Mouse (Mus musculus) hindbrain, postnatal 0 days (tissue): Measurements from ENCODE around the gene Gm21887. TPM values are rescaled to one million over a fixed set of nuclear protein-coding genes. Genes with fewer than 3 reads are reported as not detected.
A peak's percentile ranks its signal among the peaks of the same experiment; 100 is the strongest.
"Not testable (repeated sequence)": the region's sequence is repeated elsewhere in the genome, so short reads cannot be mapped to it uniquely, and the experiment has no call there.

Experiments used
- ATAC-seq: fragments of 200-750 bp; cut with Nextera tagmentation; 2 replicates; pipeline ENCODE4 v1.8.0; 2017; ENCODE audit warnings: mild to moderate bottlenecking, moderate TSS enrichment, moderate library complexity
- DNase-seq: peaks from one replicate; pipeline ENCODE4 v3.0.0-alpha.2; 2015; ENCODE audit warnings: low spot score
- H3K27ac ChIP-seq: fragments of 300-500 bp; sonication (generic); 2 replicates; pipeline ENCODE4 v1.5.1; 2014; ENCODE audit warnings: mild to moderate bottlenecking
- H3K27me3 ChIP-seq: fragments of 300-500 bp; sonication (generic); 2 replicates; pipeline ENCODE4 v1.6.1; 2014; ENCODE audit warnings: low read length, mixed read lengths; ENCODE audit not compliant: insufficient read depth
- H3K36me3 ChIP-seq: fragments of 300-500 bp; sonication (generic); 2 replicates; pipeline ENCODE4 v1.6.1; 2014; ENCODE audit warnings: low read length, mixed read lengths; ENCODE audit not compliant: insufficient read depth
- H3K4me1 ChIP-seq: fragments of 300-500 bp; sonication (generic); 2 replicates; pipeline ENCODE4 v1.6.1; 2014; ENCODE audit warnings: antibody characterized with exemption, low read length, mixed read lengths; ENCODE audit not compliant: insufficient read depth
- H3K4me2 ChIP-seq: fragments of 300-500 bp; sonication (generic); 2 replicates; pipeline ENCODE4 v1.6.1; 2014; ENCODE audit warnings: low read depth, mild to moderate bottlenecking, low read length, moderate library complexity, mixed read lengths
- H3K4me3 ChIP-seq: fragments of 300-500 bp; sonication (generic); 2 replicates; pipeline ENCODE4 v1.5.1; 2014; ENCODE audit warnings: low read length
- H3K9ac ChIP-seq: fragments of 300-500 bp; sonication (generic); replicated peaks from 2 replicates; pipeline ENCODE4 v1.6.1; 2014; ENCODE audit warnings: mild to moderate bottlenecking, low read length, moderate library complexity, mixed read lengths
- H3K9me3 ChIP-seq: fragments of 300-500 bp; sonication (generic); 2 replicates; pipeline ENCODE4 v1.6.1; 2016; ENCODE audit warnings: low read length, mixed read lengths
- CTCF ChIP-seq: IDR thresholded peaks from 2 replicates; pipeline ENCODE4 v1.5.1; 2016; ENCODE audit warnings: antibody characterized with exemption, control low read depth, low read depth
- whole genome bisulfite sequencing: fragments of 180-500 bp; shearing (Covaris S2); extraction: QIAGEN DNeasy Blood & Tissue Kit; methylation state at CpG from one replicate; pipeline ENCODE4 v1.1.7; 2014; 5-methylcytosine and 5-hydroxymethylcytosine counted together
- polyA plus RNA-seq: library from polyadenylated mRNA; unstranded; fragments of >200 nt; fragmentation: Nextera tagmentation; extraction: Ambion mirVana; gene quantifications from 2 replicates; pipeline ENCODE4 v1.2.1, GENCODE M21; 2015
- total RNA-seq: library from RNA; depleted of rRNA; stranded (reverse); fragments of >200 nt; gene quantifications from 2 replicates; pipeline ENCODE4 v1.2.3, GENCODE M21; 2014

The Gm21887 gene
- total and polyA plus RNA-seq, 2 experiments from 2014 or later, result 8.3 to 194 TPM

GRCm38 (mm10) chrX:169980809-169981289 lies 28.6 kb upstream of the Gm21887 start:
- ATAC-seq (no peak), DNase-seq (peak; percentile 25)
- TF ChIP-seq CTCF, result no peak
- Histone ChIP-seq H3K4me2 (no peak overlapping the region), H3K36me3 (no peaks in the 10 kb centered on the region), H3K27ac (no peak overlapping the region), H3K9me3 (peaks cover 3% of the 10 kb centered on the region; the same call in 1 of the 2 replicates), H3K9ac (no peak overlapping the region), H3K27me3 (peaks cover 15% of the 10 kb centered on the region; the same call in 1 of the 2 replicates), H3K4me3 (no peak overlapping the region), H3K4me1 (no peaks in the 10 kb centered on the region)
- WGBS, result 53% methylated on average over 12 of the region's 12 CpGs

DNA sequence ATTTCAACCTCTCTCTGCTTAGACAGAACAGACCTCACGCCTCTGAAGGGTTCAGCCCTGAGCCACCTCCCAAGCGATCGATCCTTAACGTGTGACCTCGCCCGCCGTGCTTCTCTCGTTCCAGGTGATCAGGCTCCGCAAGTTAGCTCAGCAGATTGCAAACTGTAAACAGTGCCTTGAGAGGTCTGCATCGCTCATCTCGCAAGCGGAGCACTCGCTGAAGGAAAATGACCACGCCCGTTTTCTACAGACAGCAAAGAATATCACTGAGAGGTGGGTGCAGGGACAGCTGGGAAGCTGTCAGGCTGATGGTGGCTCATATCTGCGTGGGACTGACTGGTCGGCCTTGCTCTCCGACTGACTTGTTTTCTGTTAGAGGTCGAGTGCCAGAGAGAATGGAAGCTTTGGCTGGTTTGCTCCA lies 27.7 kb upstream of the Gm21887 start:
- peak; percentile 9 for DNase-seq

DNA sequence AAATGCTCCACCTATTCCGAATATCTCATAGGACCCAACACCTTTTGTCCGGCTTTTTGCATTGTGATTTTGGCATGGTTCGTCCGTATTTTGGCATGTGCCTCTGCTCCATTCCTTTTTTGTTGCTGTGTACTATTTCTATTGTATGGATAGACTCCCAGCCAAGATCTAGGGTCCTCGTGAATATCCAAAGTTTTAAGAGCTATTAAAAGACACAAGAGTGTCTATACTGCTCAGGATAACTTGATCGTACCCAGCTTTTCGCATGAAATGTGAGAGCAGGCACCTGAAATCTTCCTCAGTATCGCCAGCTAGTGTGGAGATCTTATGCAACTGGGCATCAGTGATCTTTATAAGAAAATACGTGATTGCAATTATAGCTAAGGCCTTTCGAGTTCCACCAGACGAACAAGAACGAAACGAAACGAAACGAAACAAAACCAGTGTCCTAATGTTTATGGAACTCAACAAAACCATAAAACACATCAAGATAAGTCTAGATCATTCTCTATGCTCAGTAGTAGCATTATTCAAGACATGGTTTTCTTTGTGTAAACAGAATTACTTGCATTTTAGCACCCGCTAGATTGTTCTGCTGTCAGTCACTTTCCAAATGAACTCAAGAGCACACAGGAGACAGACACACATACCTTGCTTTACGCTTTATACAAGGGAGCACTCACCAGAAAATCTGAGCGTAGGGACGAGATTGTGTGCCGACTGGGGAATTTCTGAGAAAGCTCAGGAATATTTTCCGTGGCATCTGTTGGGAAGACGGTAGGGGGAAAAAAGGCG lies 26.7 kb upstream of the Gm21887 start:
- not testable (repeated sequence) for ATAC-seq, H3K4me2 ChIP-seq, H3K36me3 ChIP-seq, H3K4me1 ChIP-seq, H3K4me3 ChIP-seq, H3K27ac ChIP-seq, H3K9me3 ChIP-seq, H3K9ac ChIP-seq
- 57% methylated on average over 23 of the region's 23 CpGs for WGBS
- peaks cover 15% of the 10 kb centered on the region; the same call in 1 of the 2 replicates for H3K27me3 ChIP-seq
- peak; percentile 16 for DNase-seq

More for the DNA sequence above, 27.7 kb upstream of the Gm21887 start:
- not testable (repeated sequence) for H3K4me3 ChIP-seq, ATAC-seq, H3K4me1 ChIP-seq, H3K36me3 ChIP-seq, H3K27ac ChIP-seq, H3K4me2 ChIP-seq, H3K9me3 ChIP-seq, H3K9ac ChIP-seq
- peaks cover 15% of the 10 kb centered on the region; the same call in 1 of the 2 replicates for H3K27me3 ChIP-seq
- WGBS, result 57% methylated on average over 19 of the region's 19 CpGs

- not testable (repeated sequence) for H3K4me1 ChIP-seq, H3K4me3 ChIP-seq, H3K9me3 ChIP-seq, H3K9ac ChIP-seq, H3K27ac ChIP-seq, ATAC-seq, H3K36me3 ChIP-seq, H3K4me2 ChIP-seq
- WGBS, result 59% methylated on average over 19 of the region's 19 CpGs
- H3K27me3 ChIP-seq, result peaks cover 15% of the 10 kb centered on the region; the same call in 1 of the 2 replicates
- peak; percentile 12 for DNase-seq
These were observed 25.9 kb upstream of the Gm21887 start for GRCm38 (mm10) chrX:169983401-169984165.

DNA sequence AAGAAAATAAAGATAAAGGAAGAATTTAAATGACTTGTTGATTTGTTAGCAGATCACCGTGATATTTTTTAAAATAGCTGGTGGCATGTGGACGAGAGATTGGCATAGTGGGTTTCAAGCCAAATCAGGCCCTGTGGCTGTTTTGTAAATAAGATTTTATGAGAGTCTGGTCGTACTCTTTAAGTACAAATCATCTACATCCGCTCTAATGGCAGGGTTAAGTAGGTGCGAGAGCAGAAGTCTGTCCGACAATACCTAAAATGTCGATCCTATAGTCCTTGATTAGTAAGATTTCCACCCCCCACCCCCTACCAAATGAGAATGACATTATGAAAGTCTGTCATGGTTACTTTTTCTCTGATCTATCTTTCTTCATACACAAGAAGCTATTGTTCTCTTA lies 25.1 kb upstream of the Gm21887 start:
- Histone ChIP-seq H3K9me3 (peaks cover 12% of the 10 kb centered on the region), H3K27me3 (peaks cover 15% of the 10 kb centered on the region; the same call in 1 of the 2 replicates)
- not testable (repeated sequence) for H3K4me2 ChIP-seq, H3K27ac ChIP-seq, H3K36me3 ChIP-seq, H3K4me3 ChIP-seq, H3K9ac ChIP-seq, ATAC-seq, H3K4me1 ChIP-seq
- DNase-seq, result peak; percentile 2
- WGBS, result 73% methylated on average over 7 of the region's 7 CpGs

GRCm38 (mm10) chrX:169984853-169985252 lies 24.6 kb upstream of the Gm21887 start:
- not testable (repeated sequence) for H3K4me3 ChIP-seq, H3K27ac ChIP-seq, H3K4me1 ChIP-seq, H3K4me2 ChIP-seq, H3K36me3 ChIP-seq, H3K9ac ChIP-seq, ATAC-seq
- peak; percentile 3 for DNase-seq
- peaks cover 12% of the 10 kb centered on the region for H3K9me3 ChIP-seq
- WGBS, result 75% methylated on average over 21 of the region's 21 CpGs
- peaks cover 15% of the 10 kb centered on the region; the same call in 1 of the 2 replicates for H3K27me3 ChIP-seq

DNA sequence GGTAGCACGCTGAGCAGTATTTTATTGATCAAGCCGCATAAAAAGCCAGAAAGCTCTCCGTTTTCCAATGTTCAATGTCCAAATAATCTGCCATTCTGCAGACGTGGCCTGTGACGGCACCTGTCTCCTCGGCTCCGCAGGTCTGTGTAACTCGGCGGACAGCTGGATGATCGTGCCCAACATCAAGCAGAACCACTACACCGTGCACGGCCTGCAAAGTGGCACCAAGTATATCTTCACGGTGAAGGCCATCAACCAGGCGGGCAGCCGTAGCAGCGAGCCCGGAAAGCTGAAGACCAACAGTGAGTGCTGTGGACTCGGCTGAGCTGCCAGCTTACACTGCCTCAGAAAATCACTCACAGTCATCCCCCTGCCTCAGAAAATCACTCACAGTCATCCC lies 23.7 kb upstream of the Gm21887 start:
- H3K4me2 ChIP-seq, H3K27ac ChIP-seq, ATAC-seq, H3K4me1 ChIP-seq, H3K4me3 ChIP-seq, H3K9ac ChIP-seq, H3K36me3 ChIP-seq: not testable (repeated sequence)
- WGBS, result 77% methylated on average over 18 of the region's 18 CpGs
- Histone ChIP-seq H3K9me3 (peaks cover 16% of the 10 kb centered on the region), H3K27me3 (peaks cover 12% of the 10 kb centered on the region; the same call in 1 of the 2 replicates)
- DNase-seq, result peak; percentile 5

GRCm38 (mm10) chrX:169986519-169987367 lies 22.7 kb upstream of the Gm21887 start:
- Histone ChIP-seq H3K4me2 (peak overlapping the region; percentile 49), H3K9me3 (peaks cover 16% of the 10 kb centered on the region), H3K4me3 (peak overlapping the region; percentile 29), H3K9ac (peak overlapping the region; percentile 25; the same call in 1 of the 2 replicates), H3K27ac (peak overlapping the region; percentile 28)
- H3K4me1 ChIP-seq, H3K36me3 ChIP-seq, H3K27me3 ChIP-seq: not testable (repeated sequence)
- ATAC-seq, result peak; percentile 93
- peak; percentile 52 for DNase-seq
- WGBS, result 29% methylated on average over 48 of the region's 51 CpGs

DNA sequence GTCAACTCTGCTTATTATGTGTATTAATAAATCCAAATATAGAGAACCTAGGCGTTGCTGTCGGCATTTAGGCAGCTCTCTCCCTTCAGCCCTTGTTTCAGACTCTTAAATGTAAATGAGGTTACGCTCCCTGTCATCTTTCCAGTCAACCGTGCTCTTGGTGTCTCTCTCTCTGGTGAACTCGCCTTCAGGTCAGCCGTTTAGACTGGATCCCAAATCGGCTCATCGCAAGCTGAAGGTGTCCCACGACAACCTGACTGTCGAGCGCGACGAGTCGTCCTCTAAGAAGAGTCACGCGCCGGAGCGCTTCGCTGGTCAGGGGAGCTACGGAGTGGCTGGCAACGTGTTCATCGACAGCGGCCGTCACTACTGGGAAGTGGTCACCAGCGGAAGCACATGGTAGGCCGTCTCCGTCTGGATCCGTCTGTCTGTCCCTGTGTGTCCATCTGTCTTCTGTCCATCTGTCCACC lies 22.1 kb upstream of the Gm21887 start:
- not testable (repeated sequence) for H3K27me3 ChIP-seq, H3K4me1 ChIP-seq, H3K4me3 ChIP-seq, H3K36me3 ChIP-seq, H3K4me2 ChIP-seq, H3K9ac ChIP-seq
- ATAC-seq (peak; percentile 24), DNase-seq (peak; percentile 46)
- Histone ChIP-seq H3K27ac (0 out of 2 replicates have a peak overlapping the region, but pooled peaks have one; percentile 5), H3K9me3 (peaks cover 16% of the 10 kb centered on the region)
- WGBS, result 72% methylated on average over 28 of the region's 28 CpGs
